Mouse (Mus musculus) cerebellum, adult 9-11 months (tissue): ENCODE measurements at regions not wholly inside any gene's neighbourhood (a gene's known extent, or its start where the extent isn't known, plus 50 kb on each side); places are given as distances from the start of the nearest gene placed in this dataset.
"Not testable (repeated sequence)": the region's sequence is repeated elsewhere in the genome, so short reads cannot be mapped to it uniquely, and the experiment has no call there.

Source experiments
- DNase-seq: peaks from one replicate; pipeline ENCODE4 v3.0.0; 2022

DNA sequence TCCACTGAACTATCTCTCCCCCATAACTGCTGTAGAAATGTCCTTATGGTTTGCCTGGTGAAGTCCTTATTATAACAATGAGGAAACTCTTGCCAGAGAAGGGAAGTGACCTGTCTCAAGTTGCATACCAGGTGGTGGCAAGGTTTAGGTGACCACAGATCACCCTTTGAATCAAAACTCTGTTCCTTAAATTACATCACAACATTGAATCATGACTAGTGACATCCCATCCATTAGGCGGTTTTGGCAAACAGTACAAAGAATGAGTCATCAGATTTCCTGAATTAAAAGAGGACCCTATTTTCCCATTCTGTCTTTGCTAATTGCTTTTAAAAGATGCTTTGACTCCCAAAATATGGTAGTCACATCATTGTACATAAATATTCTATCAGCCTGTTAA, 168.5 kb upstream of the Pgr start:
- no peak for DNase-seq

DNA sequence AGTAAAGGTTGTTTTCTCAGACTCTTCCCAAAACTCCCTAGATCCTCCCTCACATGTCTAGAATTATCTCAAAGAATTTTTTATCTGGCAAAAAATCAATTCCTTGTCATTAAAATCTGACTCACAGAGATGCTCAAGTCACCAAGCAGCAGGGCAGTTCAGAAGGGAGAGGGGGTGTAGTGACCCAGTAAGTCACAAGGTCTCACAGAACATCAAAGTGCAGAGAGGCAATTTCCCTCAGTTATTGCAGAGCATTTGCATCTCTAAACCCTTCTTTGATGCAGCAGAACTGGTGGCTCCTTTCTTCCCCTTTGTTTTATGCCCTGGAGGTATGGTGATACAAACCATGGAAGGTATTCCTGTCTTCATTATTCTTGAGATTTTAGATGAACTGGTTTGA, 166.1 kb upstream of the Pgr start:
- no peak for DNase-seq

DNA sequence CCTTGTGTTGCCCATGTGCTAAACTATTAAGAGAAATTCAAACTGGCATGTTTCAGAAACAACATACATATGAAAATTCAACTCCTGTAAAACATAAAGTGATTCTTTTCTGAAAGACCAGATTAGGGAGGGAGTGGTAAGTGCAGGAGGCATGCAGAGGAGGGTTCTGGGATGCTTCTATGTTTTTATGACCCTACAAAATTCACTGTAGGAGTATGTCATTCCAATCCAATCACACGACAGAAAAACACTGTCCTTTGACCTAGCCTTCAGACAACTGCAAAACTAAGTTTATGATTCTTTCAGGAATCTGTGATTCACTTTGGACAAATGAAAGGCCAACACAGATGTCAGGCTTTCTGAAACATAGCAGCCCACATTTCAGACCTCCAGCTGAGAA, 159.4 kb upstream of the Pgr start:
- no peak for DNase-seq

DNA sequence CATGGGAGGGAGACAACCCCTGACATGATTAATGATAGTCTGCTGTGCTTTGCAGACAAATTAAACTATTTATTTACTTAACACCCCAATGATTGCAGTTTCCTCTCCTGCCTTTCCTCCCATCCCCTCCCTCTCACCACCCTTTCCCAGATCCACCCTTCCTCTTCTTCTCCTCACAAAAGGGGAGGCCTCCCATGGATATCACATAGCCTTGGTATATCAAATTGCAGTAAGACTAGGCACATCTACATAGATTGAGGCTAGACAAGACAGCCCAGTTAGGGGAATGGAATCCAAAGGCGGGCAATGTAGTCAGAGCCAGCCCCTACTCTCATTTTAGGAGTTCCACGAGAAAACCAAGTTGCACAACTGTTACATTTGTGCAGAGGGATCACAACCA, 149.8 kb upstream of the Pgr start:
- no peak for DNase-seq

DNA sequence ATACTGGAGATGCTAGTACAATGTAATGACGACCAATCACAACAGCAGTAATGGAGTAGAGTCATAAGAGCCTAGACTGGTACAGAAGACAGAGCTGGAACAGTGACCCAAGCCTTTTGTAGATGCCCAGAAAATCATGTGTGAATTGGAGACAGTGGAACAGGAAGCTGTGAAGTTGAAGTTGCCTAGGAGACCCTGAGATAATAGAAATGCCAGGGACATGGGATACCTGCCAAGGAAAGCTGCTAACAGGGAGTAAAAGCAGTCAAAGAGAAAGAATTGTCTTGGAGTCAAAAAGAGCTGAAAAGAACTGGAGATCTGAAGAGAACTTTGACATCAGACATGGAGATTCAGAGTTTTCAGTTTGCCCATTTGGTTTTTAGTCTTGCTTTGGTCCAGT, 138.8 kb upstream of the Pgr start:
- no peak for DNase-seq

DNA sequence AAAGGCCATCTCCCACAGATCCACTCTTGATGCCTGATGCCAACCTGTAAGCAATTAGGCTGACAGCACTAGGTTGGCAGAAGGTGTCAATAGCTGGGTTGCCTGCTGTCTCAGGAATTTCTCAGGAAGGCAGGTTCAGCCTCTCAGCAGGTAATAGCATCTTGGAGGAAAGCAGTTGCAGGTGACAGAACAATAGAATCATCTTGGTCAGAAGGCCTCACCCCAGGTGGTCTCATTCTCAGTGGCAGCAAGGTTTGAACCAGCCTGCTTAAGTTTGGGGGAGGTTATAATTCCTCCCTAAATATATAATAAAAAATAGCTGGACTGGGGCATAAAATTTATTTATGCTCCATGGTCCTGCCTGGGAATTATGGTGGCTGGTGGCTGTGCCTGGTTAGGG, 130.2 kb upstream of the Pgr start:
- peak; percentile 10 for DNase-seq

DNA sequence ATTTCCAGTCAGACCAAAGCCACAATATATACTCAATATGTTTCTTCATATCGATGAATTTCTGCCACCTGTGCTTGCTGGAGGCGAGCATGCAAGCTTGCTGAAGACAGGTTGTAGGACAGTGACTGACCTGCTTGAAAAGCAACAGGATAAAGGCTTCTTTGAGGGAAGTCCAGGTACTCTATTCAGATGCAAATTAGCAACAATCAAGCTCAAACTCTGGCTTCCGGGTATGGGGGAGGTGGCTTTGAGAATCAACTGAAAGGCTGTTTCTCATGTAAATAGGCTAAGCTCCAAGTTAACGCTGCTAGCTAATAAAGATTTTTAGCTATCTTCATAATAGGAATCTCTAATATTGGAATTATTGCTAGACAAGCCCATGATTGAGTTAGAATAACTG, 129.6 kb upstream of the Pgr start:
- no peak for DNase-seq

DNA sequence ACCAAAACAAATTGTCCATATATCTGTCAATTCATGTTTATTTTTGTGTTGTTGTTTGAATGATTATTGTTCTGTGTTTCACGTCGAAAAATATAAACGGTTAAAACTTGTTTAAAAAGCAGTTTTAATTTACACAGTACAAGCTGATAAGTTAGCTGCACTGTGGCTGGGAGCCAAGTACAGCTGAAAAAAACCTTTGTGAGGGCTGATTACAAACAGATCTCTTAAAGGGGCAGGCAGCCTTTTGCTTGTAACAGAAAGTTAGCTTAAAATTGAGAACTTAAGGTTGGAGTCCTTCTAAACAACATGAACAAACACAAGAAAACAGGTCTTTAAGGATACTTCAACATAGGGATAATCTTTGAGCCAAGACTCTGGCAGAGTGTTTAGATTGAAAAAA, 118.3 kb upstream of the Pgr start:
- not testable (repeated sequence) for DNase-seq

DNA sequence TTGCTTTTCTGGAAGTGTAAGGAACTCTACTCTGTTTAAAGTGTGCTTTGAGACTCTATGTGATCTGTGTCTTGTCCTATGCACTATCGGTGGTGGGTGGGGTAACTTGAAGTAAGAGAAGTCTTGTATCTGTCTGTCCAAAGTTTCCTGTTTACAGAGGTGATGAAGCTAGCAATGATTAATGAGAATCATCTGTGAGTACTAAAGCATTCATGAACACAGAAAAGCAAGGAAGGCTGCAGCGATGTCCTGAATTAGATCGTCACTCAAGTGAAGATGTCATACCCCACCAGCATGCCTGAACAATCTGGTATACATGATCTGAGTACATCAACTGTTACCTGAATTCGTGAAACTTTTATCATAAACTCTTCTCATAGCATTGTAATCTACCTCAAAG, 85.4 kb upstream of the Pgr start:
- DNase-seq: no peak

DNA sequence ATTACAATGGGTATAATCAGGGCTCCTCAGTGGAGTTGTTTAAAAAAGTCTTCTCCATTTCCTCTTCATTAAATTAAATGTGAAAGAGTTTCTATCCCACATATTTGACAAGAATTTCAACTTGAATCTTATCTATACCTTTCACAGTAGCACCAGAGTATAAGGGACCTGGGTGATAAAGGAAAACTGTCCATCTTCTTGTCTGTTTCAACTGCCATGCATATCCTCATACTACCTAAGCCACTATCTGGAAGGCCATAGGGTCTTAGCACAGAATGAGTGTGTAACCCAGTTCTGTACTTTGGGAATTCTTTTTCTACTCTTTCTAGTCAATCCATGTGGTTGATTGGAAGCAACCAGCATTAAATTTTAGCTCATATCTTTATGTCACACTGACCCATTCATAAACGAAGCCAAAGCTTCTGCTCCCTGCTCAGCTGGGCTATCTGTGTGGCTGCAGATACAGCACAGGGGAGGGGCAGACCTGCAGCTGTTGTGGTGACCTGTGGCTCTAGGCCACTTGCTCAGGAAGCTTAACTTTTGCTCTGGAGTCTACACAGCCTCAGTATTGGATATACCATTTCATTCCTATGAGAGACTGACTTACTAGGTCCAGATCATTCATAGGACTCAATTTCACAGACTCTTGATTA, 75.8 kb upstream of the Pgr start:
- DNase-seq: no peak

DNA sequence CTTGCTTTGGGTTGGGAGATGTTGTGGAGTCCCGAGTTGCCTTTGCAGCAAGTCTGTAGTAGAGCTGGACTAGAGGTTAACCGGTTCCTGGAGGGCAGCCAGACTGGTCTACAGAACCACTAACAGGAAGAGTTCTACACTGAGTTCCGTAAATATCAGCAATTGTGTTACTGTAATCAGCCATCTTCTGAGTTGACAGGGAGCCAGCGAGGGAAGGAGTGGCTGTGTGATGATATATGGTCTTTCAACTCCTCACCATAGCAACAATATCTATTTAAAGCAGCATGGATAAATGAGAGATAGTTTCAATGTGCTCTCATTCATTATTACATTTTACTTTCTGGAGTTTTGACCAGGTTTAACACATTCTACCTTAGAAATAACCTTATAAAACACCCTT, 67.5 kb upstream of the Pgr start:
- DNase-seq: no peak

DNA sequence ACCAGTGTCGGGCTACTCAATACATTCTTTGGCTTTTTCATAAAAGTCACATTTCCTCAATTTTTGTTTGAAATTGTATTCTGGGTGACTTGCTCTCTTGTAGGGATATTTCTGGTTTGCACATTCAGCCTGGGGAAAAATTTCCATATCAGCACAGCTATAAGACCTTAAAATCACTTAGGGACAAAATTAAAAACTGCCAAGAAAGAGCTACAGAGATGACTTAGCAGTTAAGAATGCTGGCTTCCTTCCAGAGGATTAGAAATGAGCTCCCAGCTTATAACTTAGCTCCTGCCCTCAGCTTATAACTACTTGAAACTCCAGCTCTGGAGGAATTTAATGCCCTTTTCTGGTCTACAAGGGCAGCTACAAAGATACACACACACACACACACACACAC, 62.6 kb upstream of the Pgr start:
- DNase-seq: no peak

DNA sequence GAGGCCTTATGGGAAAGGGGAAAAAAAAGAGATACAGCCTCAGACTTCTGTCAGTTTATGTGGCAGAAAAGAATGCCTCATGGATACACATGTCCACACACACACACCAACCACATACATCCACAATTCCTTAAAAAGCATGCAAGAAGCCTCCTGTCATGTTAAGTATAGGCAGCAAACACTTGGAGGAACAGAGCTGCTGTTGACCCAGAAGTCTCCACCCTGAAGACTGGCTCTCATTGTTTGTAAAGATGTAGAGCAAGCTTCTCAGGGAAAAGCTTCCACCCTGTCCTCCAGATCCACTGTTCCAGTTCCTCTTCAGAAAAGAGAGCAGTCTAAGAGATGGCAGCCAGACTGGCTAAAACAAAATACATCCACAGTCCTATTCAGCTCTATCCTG, 61.3 kb upstream of the Pgr start:
- DNase-seq: no peak

DNA sequence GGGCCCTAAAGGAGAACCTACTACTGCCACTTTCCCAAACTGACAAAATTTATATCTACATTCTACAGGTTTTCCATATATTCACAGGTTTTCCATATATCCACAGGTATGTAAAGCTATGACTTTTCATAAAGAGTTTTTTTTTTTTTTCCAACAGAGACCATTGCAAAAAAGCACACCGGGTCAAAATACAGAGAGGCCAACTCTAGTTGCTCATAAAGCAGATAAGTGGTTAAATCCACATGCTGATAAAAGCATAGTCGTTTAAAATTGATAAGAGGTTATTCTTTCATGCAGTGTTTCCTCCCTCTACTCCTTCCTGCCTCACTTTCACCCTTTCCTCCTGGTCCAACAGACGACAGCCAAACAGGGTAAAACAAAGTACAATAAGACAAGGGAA, 60.7 kb upstream of the Pgr start:
- DNase-seq: no peak
